Mouse (Mus musculus) adrenal gland, postnatal 36 days (tissue): Measurements from ENCODE around the gene Sbno2. TPM values are rescaled to one million over a fixed set of nuclear protein-coding genes. Genes with fewer than 3 reads are reported as not detected.

Source experiments
- DNase-seq, 2 experiments: peaks; one replicate each; pipeline ENCODE4 v3.0.0; 2021; ENCODE audit warnings: mixed read lengths in 1 of 2
- total RNA-seq, 2 experiments: library from RNA; stranded (reverse); gene quantifications; 2 replicates each; pipeline ENCODE4 v1.2.3; 2021

The Sbno2 gene
- total RNA-seq, 2 experiments from 2014 or later: 49.3 to 51.3 TPM

GRCm38 (mm10) chr10:80091527-80091926 lies 13.8 kb downstream of the Sbno2 start:
- no peak for DNase-seq

- no peak for DNase-seq
Measured at GRCm38 (mm10) chr10:80089146-80089545, 16.2 kb downstream of the Sbno2 start.

- no peak for DNase-seq
Measured at GRCm38 (mm10) chr10:80087483-80087882, 17.9 kb downstream of the Sbno2 start.

DNA sequence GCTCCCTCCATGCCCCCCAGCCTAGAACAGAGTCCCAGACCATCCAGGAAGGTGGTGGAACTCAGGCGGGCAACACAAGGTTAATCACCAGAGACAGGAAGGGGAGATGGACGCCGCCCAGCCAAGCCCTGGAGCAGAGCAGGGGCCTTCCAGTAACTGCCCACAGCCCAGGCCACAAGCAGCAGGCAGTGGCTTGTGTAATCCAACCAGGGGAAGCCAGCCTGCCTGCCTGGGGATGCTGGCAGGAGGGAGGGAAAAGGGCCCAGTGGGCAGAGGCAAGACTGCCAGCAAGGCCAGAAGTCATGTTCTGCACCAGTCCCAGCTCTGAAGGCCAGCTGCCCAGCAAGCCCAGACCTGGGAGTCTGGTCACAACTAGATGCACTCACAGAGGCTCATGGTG lies 18.5 kb downstream of the Sbno2 start:
- peak; percentile 67 to 70 for DNase-seq

DNA sequence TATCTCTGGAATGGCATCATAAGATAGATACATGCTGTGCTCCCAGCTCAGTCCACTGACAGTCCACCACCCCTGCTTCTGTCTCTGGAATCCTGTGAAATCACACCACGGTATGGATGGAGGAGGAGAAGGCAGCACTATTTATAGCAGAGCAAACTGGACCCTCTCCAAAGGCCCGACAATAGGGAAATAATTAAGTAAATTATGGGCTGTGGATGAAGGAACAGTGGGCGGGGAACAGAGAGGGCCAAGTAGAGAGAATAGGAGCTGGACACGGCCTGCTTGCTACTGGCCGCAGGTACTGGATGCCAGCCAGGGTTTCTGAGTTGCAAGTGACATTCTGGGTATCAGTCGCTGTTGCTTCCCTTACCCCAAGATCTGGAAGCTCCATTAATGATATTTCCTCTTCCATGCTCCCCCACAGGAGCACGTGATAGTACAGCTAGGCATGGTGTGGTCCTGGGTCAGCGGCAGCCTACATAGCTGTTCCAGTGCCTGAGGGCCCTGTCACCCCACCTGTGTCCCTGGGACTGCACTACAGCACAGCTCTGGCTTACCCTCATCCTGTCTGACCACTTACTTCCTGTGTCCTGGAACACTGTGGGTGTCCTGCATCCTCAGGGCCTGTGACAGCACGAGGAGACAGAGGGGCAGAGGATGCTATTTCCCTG lies 20.4 kb downstream of the Sbno2 start:
- DNase-seq: peak; percentile 52 to 64

DNA sequence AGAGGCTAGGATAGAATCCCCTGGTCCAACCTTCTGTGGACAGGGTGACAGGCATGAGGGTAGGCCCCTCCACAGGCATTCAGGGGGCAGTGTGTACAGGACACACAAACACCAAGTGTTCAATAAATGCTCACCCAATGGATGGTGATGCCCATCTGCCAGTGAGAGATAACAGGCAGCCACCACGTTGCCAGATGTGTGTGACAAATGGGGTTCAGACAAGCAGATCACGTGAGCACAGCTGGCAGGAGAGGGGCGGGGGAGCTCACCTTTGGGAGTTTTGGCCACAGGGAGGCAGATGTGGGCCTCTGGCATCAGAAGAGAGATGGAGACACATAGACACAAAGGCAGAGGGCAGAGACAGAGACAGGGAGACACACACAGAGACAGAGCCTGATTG lies 24.3 kb downstream of the Sbno2 start:
- no peak for DNase-seq

GRCm38 (mm10) chr10:80080396-80081070 lies 24.8 kb downstream of the Sbno2 start:
- no peak for DNase-seq

DNA sequence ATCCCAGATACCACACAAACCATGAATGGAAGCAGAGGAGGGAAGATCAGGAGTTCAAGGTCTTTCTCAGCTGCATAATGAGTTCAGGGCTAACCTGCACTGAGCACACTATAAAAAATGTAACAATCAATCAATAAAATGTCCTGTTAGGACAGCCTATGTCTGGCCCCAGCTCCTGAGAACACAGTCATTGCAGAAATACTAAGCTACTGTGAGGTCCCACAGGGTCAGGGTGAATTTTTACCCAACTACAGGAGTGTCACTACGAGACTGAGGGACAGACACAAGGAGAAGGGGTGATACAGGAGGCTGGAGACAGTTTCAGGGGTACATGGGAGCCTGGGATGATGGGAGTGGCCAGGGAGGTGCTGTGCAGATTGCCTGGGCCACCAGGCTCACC lies 27.0 kb downstream of the Sbno2 start:
- DNase-seq: peak in 1 of 2 experiments; percentile 57

DNA sequence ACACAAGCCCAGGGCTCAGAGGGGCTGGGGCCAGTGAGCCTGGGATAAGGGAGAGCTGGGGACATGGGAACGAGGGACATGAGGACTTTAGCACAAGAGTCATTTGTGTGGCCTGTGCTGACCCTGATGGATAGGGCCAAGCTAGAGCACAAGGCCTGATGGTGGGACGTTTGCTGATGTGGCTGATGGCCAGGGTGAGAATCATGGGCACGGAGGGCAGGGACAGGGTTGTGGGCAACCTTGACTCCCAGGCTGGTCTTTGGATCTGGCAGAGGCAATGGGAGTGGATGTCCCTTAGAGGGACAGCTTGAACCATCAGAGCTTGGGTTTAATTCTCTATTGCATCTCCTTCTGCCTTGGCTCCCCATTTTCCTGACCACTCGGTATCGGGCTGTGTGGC lies 28.1 kb downstream of the Sbno2 start:
- peak in 1 of 2 experiments; percentile 57 for DNase-seq

- DNase-seq: no peak
Measured at GRCm38 (mm10) chr10:80076386-80076785, 29.0 kb downstream of the Sbno2 start.

- no peak for DNase-seq
Measured at GRCm38 (mm10) chr10:80075924-80076323, 29.4 kb downstream of the Sbno2 start.

DNA sequence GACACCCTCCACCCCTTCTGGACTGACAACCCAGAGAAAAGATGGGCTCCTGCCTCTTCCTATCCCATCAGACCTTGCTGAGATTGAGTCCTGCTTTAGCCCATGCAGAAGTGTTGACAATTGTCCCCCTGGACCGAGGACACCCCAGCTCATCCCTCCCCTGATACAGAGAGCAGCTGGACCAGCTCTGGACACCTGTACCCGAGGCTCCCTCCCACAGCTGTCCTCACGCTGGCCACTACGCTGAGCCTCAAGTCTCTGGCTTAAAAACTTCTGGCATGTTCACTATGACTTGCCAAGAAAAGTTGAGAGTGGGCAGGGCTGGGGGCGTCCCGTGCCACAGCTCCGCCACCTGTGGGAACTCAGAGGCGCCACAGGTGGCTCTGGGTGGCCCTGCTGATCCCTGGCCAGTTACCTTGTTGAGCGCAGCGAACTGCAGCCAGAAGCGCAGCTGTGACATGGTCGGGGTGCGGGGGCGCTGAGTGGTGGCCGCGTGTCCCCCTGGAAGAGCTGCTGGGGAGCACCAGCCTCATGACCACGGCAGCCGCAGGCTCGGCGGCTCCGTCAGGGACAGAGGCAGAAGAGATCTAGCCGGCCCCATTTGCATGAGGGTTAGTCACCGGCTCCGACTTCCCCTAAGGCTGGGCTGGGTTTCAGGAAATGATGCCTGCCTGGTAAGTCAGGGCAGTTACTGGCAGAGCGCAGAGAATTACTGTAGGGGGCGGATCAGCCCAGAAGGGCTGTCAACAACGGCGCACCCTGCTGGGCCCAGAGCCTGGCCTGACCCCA lies 30.4 kb downstream of the Sbno2 start:
- DNase-seq: peak; percentile 87 to 88

DNA sequence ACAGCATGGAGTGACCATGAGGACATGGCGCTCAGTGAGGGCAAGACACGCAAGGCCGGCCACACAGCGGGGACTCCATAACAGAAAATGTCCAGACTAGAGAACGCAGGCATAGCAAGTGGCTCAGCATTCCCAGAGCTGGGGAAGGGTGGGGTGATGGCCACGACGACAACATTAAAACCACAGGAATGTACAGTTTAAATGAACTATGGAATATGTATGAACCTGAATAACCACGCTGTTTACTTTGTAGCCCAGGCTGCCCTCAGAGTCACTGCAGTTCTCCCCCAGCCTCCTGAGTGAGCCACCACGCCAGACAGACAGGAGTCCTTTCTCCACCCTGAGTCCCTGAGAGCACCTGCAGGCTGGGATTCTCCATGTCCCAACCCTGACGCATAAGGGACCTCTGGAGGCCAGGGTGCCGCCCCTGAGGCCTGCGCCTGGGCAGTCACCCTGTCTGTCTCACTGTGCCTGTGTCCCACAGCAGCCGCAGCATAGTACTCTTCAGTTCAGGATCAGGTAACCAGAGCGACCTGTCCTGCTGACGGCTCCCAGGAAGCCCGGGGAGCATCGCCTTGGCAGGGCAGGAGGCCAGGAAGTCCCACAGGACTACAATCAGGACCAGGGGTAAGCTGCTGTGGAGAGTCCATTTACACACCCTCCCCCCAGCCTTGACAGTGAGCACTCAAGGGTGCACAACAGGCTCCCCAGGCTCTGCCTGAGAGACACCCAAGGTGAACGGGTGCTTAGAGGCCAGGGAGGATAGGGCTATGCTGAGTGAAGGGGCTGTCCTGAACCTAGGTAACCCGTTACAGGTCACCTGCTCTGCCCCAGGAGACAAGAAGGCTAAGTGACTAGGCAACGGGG lies 32.5 kb downstream of the Sbno2 start:
- DNase-seq: peak in 1 of 2 experiments; percentile 54

DNA sequence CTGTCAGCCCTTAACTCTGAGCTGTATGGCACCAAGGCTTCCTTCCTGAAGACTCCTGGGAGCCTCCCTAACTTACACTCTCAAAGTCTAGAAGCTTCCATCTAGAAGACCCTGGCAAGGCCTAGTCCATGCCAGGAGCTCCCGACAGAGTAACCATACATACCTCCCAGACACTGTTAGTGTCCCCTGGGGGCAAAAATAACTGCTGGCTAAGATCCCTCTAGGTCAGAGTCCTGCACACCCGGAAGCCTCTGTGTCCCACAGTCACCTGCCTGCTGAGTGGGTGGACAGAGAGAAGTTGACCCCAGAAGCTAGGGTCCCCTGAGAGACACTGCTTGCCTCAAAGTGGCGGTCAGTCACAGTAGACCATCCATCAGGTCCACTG lies 33.9 kb downstream of the Sbno2 start:
- no peak for DNase-seq

DNA sequence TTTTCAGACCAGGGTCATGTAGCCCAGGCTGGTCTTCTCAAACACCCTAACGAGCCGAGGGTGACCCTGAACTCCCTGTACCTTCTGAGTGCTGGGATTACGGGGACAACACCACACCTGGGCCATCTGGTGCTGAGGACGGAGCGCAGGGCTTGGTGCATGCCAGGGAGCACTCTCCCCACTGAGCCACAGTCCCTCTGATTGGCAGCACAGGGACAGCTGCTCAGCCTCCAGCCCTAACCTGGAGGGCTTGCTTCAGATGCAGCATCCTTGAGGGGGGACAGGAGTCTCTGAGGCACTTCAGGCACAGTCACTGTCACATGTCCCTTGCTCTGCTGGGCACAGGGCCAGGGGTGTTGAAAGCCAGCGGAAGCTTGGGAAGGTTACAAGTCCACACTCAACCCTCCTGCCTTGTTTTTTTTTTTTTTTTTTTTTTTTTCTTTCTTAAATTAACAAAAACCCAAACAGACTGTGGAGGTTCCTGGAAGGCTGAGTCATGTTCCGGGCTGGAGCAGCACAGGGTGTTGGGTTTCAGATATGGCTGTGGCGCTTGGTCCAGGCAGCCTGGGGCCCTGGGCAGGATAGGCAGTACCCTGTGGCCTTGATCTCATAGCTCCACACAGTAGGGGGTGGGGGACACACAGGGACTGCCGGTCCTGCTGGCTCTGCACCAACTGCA lies 34.4 kb downstream of the Sbno2 start:
- peak; percentile 96 to 97 for DNase-seq

DNA sequence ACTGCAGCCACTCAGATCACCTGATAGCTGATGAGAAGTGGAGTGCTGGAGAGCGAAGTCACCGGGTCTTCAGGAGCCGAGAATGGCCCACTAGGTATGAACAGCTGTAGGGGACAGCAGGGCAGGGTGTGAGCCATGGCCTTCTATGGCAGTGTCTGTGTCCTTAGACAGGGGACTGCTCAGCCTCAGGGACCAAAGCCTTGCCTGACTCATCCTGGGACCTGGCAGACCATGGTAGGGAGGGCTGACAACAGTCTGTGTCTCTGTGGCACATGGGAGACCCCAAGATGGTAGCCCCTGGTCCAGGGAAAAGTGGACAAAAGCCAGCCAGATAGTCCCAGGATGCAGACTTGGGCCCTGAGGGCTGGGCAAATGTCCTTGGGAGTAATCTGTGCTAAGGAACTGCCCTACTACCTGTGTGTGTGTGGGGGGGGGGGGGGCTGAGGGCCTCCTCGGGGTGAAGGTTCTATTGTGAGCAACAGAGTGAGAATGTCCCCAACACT lies 35.4 kb downstream of the Sbno2 start:
- peak; percentile 57 to 71 for DNase-seq

GRCm38 (mm10) chr10:80069251-80069650 lies 36.1 kb downstream of the Sbno2 start:
- no peak for DNase-seq

- DNase-seq: no peak
Measured at GRCm38 (mm10) chr10:80063877-80064650, 41.3 kb downstream of the Sbno2 start.

DNA sequence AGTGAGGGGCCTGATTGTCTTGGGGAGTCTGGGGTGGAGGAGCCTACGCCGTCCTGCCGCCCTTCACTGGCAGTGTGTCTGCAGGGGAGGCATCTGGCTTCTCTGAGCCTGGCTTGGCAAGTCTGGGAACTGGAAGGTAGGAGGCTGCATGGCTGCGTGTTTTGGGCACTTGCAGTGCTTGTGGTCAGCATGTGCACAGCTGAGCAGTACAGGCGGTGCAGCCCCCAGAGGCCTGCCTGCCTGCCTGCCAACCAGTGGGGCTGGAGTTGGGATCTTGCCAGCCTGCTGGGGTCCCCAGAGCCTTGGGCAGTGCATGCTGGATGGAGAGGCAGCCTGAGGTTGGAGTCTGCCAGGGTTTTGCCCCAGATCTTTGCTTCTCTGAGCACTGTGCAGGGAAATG lies 42.3 kb downstream of the Sbno2 start:
- DNase-seq: peak in 1 of 2 experiments; percentile 72

- no peak for DNase-seq
Measured at GRCm38 (mm10) chr10:80057683-80058326, 47.6 kb downstream of the Sbno2 start.
